Mouse (Mus musculus): ENCODE results near the gene Timm10b. TPM values are rescaled to one million over a fixed set of nuclear protein-coding genes. Genes with fewer than 3 reads are reported as not detected.

Timm10b gene
- 10 to 100 TPM; 63.0 to 74.1 (median 68.2) TPM for total RNA-seq (2022)

- DNase-seq (ENCODE audit: low spot score in 2 of 2) = no peak
Observed at GRCm38 (mm10) chr7:105639756-105640155, at the start of gene Timm10b. Timm10b (plus strand) TSS chr7:105640056.

DNA sequence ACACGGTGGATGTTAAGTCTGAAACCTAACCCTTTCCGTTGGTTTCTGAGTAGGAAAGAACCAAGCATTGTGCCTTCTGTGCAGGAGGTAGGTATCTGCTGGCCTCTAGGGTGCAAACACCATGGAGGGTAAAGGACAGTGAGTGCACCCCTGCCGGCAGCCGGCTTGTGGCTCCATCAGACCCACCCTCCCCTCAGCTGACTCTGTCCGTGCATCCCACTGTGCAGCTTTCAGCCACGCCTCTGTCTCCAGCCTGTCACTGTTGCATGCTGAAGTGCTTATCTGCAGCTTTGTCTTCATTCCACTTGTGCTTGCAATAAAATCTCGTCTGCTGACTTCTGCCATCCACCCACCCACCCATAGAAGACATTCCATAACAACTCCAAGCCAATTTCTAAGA is 49.8 kb upstream of the Timm10b start:
- no peak for DNase-seq (ENCODE audit: low spot score in 2 of 2)

DNA sequence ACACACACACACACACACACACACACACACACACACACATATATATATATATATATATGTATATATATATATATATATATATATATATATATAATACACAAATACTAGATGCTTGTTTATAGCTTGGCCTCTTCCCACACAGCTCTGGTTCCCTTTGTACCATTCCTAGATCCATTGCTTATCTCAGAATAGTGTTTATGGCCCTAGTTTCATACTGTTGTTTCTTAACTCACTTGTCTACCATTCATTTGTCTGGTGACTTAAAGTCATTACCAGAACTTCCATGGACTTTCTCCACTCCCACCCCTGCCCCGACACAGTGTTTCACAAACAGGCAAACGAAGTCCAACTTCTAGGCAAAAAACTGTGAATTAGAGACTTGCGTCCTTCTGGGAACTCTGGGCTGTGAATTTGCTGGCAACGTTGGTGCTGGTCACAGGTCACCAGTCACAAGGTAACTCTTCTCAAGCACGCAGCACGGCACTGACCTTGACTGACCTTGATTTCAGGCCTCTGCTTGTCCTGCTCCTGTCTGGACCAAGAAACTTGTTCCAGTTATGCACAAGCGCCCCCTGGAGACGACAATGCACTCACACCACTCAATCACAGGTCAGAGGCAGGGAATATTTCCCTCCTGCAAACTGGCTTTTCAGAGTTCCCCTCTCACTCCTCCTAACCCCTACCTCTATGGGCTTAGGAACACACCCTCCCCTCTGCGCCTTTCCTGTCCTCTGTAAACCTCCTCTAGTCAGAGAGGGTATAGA is 36.8 kb upstream of the Timm10b start:
- DNase-seq (ENCODE audit: low spot score in 2 of 2) = peak; percentile 47 to 49

- DNase-seq (ENCODE audit: low spot score in 2 of 2) = no peak
Observed at GRCm38 (mm10) chr7:105608467-105608866, 31.4 kb upstream of the Timm10b start.

DNA sequence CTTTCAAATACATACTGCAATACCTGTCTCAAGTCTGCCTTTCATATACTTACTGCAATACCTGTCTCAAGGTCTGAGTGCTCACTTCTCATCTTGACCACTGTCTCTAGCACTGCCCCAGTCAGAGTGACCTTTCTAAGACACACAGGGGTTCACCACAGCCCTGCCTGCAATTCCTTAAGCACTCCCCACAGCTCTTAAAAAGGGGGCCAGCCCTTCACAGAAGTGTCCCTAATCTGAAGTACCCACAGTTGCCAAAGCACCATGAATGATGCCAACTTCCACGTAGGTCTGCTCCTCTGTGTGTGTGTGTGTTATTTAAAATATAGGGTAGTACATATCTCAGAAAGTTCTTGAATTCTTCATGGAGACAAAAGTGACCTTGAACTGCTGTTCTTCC is 28.1 kb upstream of the Timm10b start:
- no peak for DNase-seq (ENCODE audit: low spot score in 2 of 2)

GRCm38 (mm10) chr7:105614400-105614799 is 25.5 kb upstream of the Timm10b start:
- no peak for DNase-seq (ENCODE audit: low spot score in 2 of 2)

DNA sequence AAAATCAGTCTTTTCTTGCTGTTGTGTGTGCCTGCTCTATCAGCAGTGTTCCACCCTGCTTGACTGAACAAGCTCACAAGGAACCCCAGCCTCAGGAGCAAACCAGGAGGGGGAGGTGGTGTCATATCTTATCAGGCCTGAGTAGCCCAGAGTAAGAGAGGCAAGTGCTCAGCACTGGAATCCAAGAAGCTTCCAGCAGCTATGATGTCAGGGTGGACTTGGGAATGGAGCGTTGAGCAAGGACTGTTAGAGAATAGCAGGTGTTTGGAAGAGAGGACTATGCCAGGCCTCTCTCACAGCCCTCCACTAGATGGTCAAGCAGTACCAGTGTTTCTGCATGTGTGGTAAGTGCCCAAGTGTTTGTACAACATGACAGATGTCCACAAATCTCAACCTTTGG is 24.1 kb upstream of the Timm10b start:
- DNase-seq (ENCODE audit: low spot score in 2 of 2) = no peak

DNA sequence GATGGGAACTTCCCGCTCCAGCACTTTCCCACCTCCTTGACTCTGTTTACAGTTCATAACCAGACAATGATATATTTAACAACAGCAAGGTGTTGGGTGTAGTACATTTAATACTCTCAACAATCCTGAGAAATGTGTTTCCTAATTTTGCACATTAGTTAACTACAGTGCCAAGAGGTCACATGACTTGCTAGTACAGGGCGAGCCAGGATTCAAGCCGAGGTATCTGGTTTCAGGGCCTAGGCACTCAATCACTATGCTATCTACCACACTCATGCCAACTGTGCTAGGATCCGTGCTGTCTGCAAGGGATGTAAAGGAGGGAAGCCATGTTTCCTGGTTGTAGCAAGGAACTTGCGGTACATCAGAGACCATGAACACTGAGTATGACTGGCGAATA is 23.3 kb upstream of the Timm10b start:
- DNase-seq (ENCODE audit: low spot score in 2 of 2) = no peak

GRCm38 (mm10) chr7:105617810-105618209 is 22.0 kb upstream of the Timm10b start:
- no peak for DNase-seq (ENCODE audit: low spot score in 2 of 2)

DNA sequence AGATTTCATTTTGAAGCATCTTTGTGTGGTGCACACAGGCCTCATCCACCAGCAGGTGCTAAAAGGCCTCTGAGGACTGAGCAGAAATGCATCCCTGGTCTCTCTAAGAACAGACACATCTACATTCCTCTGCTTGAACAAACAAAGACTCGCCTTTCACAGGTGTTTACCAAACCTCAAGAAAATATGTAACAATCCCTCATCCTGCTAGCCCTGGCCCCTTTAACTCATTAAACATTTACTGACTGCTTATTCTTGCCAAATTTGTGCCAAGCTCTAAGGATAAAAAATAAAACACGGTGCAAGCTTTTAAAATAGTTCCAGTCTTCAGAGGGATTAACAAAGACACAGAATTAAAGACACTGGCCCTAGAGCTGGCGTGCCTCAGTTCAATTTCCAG is 20.2 kb upstream of the Timm10b start:
- DNase-seq (ENCODE audit: low spot score in 2 of 2) = no peak

DNA sequence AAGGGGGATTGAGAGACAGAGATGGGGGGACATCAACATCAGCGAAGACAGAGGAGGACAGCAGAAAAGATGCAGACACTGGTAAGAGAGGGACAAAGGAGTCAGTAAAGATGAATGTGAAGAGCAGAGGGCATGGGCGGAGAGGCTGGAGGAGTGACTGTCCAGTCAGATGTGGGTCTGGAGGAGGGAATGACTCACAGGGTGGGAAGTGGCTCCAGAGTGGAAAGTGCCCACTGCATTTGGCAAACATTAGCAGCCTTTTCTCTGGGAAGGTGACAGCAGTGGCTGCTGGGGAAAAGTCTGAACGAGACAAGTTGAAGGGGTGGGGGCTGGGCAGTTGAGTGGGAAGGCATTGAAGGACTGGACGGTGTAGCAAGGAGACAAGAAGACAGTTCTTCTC is 18.8 kb upstream of the Timm10b start:
- no peak for DNase-seq (ENCODE audit: low spot score in 2 of 2)

GRCm38 (mm10) chr7:105621646-105622292 is 18.1 kb upstream of the Timm10b start:
- no peak for DNase-seq (ENCODE audit: low spot score in 2 of 2)

- no peak for DNase-seq (ENCODE audit: low spot score in 2 of 2)
Observed at GRCm38 (mm10) chr7:105625397-105625796, 14.5 kb upstream of the Timm10b start.

DNA sequence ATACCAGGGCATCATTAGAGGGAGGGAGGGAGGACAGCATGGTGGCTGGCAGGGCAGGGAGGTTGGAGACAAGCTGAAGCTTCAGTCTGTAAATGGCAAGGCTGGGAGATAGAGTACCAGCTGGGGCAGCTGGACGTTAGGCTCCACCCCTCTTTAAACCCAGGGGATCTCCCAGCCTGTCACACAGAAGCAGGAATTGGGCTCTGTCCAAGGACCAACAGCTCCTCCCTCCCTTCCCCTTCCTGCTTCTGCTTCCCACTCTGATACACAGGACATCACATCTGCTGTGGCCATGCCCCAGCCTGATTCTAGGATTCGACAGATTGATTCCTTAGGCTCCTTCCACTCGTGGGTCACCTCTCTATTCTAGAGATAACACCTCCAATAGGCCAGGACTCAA is 11.2 kb upstream of the Timm10b start:
- peak in 1 of 2 experiments; percentile 58 for DNase-seq (ENCODE audit: low spot score in 2 of 2)

GRCm38 (mm10) chr7:105632551-105632972 is 7.3 kb upstream of the Timm10b start:
- DNase-seq (ENCODE audit: low spot score in 2 of 2) = no peak

GRCm38 (mm10) chr7:105633127-105633800 is 6.6 kb upstream of the Timm10b start, which contains the start of gene Trim3:
Trim3 (minus strand) TSS chr7:105633571.
- peak; percentile 70 to 89 for DNase-seq (ENCODE audit: low spot score in 2 of 2)

DNA sequence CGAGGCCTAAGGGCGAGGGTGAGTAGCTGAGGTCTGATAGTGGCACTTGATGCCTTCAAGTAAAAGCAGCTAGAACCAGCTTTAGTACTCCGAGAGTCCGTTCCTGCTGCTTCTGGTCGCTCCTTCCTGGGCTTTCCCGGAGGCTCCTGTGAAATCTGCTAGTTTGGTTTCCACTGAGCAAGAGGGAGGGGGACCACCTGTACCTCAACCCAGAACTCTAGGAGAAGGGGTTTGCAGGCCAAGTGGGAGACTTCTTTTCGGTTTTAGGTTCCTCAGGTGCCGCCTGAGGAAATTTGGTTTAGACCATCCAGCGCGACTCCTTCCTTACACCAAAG is 6.1 kb upstream of the Timm10b start:
- no peak for DNase-seq (ENCODE audit: low spot score in 2 of 2)

GRCm38 (mm10) chr7:105634272-105634920 is 5.5 kb upstream of the Timm10b start:
- DNase-seq (ENCODE audit: low spot score in 2 of 2) = no peak

- no peak for DNase-seq (ENCODE audit: low spot score in 2 of 2)
Observed at GRCm38 (mm10) chr7:105635726-105636125, 4.1 kb upstream of the Timm10b start.

- DNase-seq (ENCODE audit: low spot score in 2 of 2) = no peak
Observed at GRCm38 (mm10) chr7:105638776-105639175, 1.1 kb upstream of the Timm10b start.

DNA sequence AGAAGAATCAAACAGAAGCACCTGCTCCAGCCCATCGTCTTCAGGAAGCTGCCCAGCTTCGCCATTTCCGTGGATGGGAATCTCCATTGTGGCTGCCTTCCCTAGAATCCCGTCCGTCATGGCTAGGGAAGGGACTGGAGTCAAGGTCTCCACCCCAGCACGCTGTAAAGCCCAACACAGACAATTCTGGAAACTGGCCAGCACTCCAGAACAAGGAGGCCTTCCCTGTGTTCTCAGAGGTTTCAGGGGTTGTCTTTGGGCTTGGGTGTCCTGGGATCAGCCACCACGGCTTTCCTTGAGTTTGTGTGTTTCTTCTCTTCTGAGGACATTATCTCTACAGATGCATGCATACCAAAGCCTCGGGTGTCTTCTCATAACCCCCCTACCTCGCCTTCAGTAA is 552 bp upstream of the Timm10b start:
- no peak for DNase-seq (ENCODE audit: low spot score in 2 of 2)
